Mouse (Mus musculus) intestine, embryonic 16.5 days (tissue): ENCODE measurements around the gene Kpnb1. TPM values are rescaled to one million over a fixed set of nuclear protein-coding genes. Genes with fewer than 3 reads are reported as not detected.
"Not testable (repeated sequence)": the region's sequence is repeated elsewhere in the genome, so short reads cannot be mapped to it uniquely, and the experiment has no call there.

Source experiments
- ATAC-seq: fragments of 200-750 bp; cut with Nextera tagmentation; 2 replicates; pipeline ENCODE4 v1.8.0; 2017; ENCODE audit warnings: moderate TSS enrichment, moderate library complexity
- H3K27ac ChIP-seq: fragments of 300-500 bp; sonication (generic); 2 replicates; pipeline ENCODE4 v1.5.1; 2014; ENCODE audit warnings: mild to moderate bottlenecking, low read length
- H3K27me3 ChIP-seq: fragments of 300-500 bp; sonication (generic); replicated peaks from 2 replicates; pipeline ENCODE4 v1.6.1; 2014; ENCODE audit warnings: low read length, control low read depth, mixed read lengths; ENCODE audit not compliant: control insufficient read depth, insufficient read depth
- H3K36me3 ChIP-seq: fragments of 300-500 bp; sonication (generic); 2 replicates; pipeline ENCODE4 v1.6.1; 2014; ENCODE audit warnings: low read length, control low read depth; ENCODE audit not compliant: control insufficient read depth, insufficient read depth
- H3K4me1 ChIP-seq: fragments of 300-500 bp; sonication (generic); 2 replicates; pipeline ENCODE4 v1.6.1; 2014; ENCODE audit warnings: low read length, control low read depth, mixed read lengths; ENCODE audit not compliant: control insufficient read depth, insufficient read depth
- H3K4me2 ChIP-seq: fragments of 300-500 bp; sonication (generic); 2 replicates; pipeline ENCODE4 v1.6.1; 2014; ENCODE audit warnings: low read depth, low read length, control low read depth
- H3K4me3 ChIP-seq: fragments of 300-500 bp; sonication (generic); 2 replicates; pipeline ENCODE4 v1.5.1; 2014; ENCODE audit warnings: mild to moderate bottlenecking, low read length
- H3K9ac ChIP-seq: fragments of 300-500 bp; sonication (generic); 2 replicates; pipeline ENCODE4 v1.6.1; 2014; ENCODE audit warnings: low read depth, low read length
- H3K9me3 ChIP-seq: fragments of 300-500 bp; sonication (generic); 2 replicates; pipeline ENCODE4 v1.6.1; 2016; ENCODE audit warnings: low read length, control low read depth; ENCODE audit not compliant: control insufficient read depth
- WGBS: fragments of 180-500 bp; shearing (Covaris S2); extraction: QIAGEN DNeasy Blood & Tissue Kit; methylation state at CpG from one replicate; pipeline ENCODE4 v1.1.7; 2014; 5-methylcytosine and 5-hydroxymethylcytosine counted together
- polyA plus RNA-seq: library from polyadenylated mRNA; unstranded; fragments of >200 nt; fragmentation: Nextera tagmentation; extraction: Ambion mirVana; gene quantifications from 2 replicates; pipeline ENCODE4 v1.2.1, GENCODE M21; 2015

Gene Kpnb1
- polyA plus RNA-seq, 1 experiment from 2014 or later = 36.3 TPM

- not testable (repeated sequence) for H3K9ac ChIP-seq, H3K27ac ChIP-seq, H3K36me3 ChIP-seq, H3K27me3 ChIP-seq, H3K9me3 ChIP-seq, H3K4me2 ChIP-seq, ATAC-seq, H3K4me3 ChIP-seq
- H3K4me1 ChIP-seq = peaks cover 17% of the 10 kb centered on the region
- WGBS = 87% methylated on average over 6 of the region's 6 CpGs
These were observed 2.0 kb upstream of the Kpnb1 start for GRCm38 (mm10) chr11:97189645-97190044.

DNA sequence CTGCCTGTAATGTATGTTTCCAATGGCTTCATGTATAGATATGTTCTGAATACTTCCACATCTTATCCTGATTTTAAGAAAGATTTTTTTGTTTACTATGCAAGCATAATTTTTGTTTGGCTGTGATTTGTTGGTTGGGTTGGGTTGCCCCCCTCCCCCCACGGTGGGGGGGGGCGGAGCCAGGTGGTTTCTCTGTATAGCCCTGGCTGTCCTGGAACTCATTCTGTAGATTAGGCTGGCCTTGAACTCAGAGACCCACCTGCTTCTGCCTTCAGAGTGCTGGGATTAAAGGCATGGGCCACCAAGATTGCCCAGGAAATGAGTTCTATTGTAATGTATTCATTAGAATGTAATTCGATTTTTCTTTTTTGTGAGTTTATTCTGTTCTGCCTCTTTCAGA lies 1.6 kb upstream of the Kpnb1 start:
- no peaks in the 10 kb centered on the region for H3K9me3 ChIP-seq
- no peak for ATAC-seq
- H3K27ac ChIP-seq = no peak overlapping the region; the same call in 1 of the 2 replicates
- H3K4me3 ChIP-seq = peak overlapping the region; percentile 58; the same call in 1 of the 2 replicates
- peaks cover 20% of the 10 kb centered on the region for H3K4me1 ChIP-seq
- no peak overlapping the region for H3K9ac ChIP-seq
- H3K27me3 ChIP-seq = no peaks in the 10 kb centered on the region
- no peaks in the 10 kb centered on the region for H3K36me3 ChIP-seq
- WGBS = 39% methylated on average over 3 of the region's 3 CpGs
- peak overlapping the region; percentile 72 for H3K4me2 ChIP-seq

GRCm38 (mm10) chr11:97188643-97188955 lies 918 bp upstream of the Kpnb1 start:
- Histone ChIP-seq H3K4me1 (peaks cover 22% of the 10 kb centered on the region), H3K4me2 (peak overlapping the region; percentile 72), H3K9me3 (no peaks in the 10 kb centered on the region), H3K27me3 (no peaks in the 10 kb centered on the region), H3K4me3 (peak overlapping the region; percentile 58), H3K36me3 (no peaks in the 10 kb centered on the region), H3K9ac (peak overlapping the region; percentile 95), H3K27ac (peak overlapping the region; percentile 93)
- ATAC-seq = no peak
- WGBS = 1% methylated on average over 15 of the region's 15 CpGs

- H3K9ac ChIP-seq = peak overlapping the region; percentile 95
- H3K27me3 ChIP-seq = no peaks in the 10 kb centered on the region
- peak overlapping the region; percentile 62 for H3K4me2 ChIP-seq
- peak; percentile 70 for ATAC-seq
- H3K36me3 ChIP-seq = peaks cover 6% of the 10 kb centered on the region
- peaks cover 26% of the 10 kb centered on the region for H3K4me1 ChIP-seq
- H3K27ac ChIP-seq = peak overlapping the region; percentile 98
- under 1% methylated on average over 69 of the region's 74 CpGs for WGBS
- no peaks in the 10 kb centered on the region for H3K9me3 ChIP-seq
- peak overlapping the region; percentile 79 for H3K4me3 ChIP-seq
These were observed 526 bp downstream of the Kpnb1 start for GRCm38 (mm10) chr11:97186947-97187763.

DNA sequence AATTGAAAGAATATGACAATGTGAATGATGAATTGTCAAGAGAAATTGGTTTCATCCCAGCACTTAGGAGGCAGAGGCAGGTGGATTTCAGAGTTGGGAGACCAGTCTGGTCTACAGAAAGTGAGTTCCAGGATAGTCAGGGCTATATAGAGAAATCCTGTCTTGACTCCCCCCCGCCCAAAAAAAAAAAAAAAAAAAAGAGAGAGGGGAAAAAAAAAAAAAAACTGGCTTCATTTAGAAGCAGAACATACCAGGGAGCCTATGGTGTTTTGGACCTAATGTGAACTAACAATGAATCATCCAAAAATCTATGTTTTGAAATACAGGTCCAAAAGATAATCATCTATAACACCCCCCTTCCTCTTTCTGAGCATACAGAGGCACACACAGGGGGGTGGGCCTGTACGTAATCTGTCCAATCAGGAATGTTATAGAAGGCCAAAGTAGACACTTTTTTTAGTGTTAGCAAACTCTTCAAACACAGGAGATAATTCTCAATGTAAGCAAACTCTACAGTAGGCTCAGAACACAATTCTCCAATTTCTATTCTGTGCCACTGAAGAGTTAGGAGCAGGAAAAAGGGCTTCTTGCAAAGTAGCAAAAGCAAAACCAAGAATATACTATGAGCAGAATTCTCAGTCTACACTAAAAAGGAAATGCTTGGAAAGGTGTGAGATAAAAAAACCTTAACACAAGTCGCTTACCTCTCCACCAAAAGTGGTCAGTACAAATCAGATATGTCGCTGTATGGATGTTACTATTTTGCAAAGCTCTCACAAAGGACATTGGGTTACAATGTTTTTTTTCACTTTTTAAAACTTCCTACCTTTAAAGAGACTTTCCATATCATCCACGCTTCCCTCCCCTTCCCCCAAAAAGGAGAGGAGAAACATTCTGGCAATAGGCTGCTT lies 1.7 kb downstream of the Kpnb1 start:
- Histone ChIP-seq H3K4me2 (peak overlapping the region; percentile 62), H3K9me3 (no peaks in the 10 kb centered on the region), H3K4me3 (peak overlapping the region; percentile 79), H3K9ac (peak overlapping the region; percentile 69), H3K4me1 (peaks cover 26% of the 10 kb centered on the region), H3K27me3 (no peaks in the 10 kb centered on the region), H3K27ac (no peak overlapping the region), H3K36me3 (peaks cover 6% of the 10 kb centered on the region)
- ATAC-seq = no peak
- WGBS = 54% methylated on average over 5 of the region's 5 CpGs

DNA sequence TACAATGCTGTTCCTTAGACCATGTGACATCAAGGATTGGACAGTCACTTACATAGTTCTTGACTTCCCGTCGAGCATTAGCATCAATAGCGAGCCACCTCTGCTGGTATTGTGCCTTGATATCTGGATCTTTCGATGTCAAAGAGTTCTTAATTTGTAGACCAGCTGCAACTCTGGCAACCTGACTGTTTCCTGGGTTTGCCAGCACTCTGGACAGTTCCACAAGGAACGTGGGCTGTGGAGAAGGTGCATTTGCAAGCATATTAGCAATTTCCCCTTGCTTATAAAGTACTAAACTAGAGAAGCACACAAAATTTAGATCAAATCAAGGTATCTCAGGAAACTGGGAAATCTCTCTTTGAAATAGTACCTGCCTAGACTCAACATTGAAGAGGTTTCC lies 2.8 kb downstream of the Kpnb1 start:
- Histone ChIP-seq H3K27me3 (no peaks in the 10 kb centered on the region), H3K4me2 (no peak overlapping the region; the same call in 1 of the 2 replicates), H3K4me1 (peaks cover 29% of the 10 kb centered on the region), H3K4me3 (no peak overlapping the region), H3K27ac (no peak overlapping the region), H3K9me3 (no peaks in the 10 kb centered on the region), H3K36me3 (peaks cover 11% of the 10 kb centered on the region), H3K9ac (no peak overlapping the region)
- ATAC-seq = no peak
- 72% methylated on average over 5 of the region's 5 CpGs for WGBS

GRCm38 (mm10) chr11:97182446-97182845 lies 5.2 kb downstream of the Kpnb1 start:
- H3K4me3 ChIP-seq = no peak overlapping the region
- no peak overlapping the region for H3K27ac ChIP-seq
- no peaks in the 10 kb centered on the region for H3K27me3 ChIP-seq
- H3K4me2 ChIP-seq = no peak overlapping the region
- no peak overlapping the region for H3K9ac ChIP-seq
- ATAC-seq = no peak
- peaks cover 25% of the 10 kb centered on the region for H3K4me1 ChIP-seq
- WGBS = 67% methylated on average over 3 of the region's 3 CpGs
- H3K9me3 ChIP-seq = no peaks in the 10 kb centered on the region
- peaks cover 21% of the 10 kb centered on the region for H3K36me3 ChIP-seq

DNA sequence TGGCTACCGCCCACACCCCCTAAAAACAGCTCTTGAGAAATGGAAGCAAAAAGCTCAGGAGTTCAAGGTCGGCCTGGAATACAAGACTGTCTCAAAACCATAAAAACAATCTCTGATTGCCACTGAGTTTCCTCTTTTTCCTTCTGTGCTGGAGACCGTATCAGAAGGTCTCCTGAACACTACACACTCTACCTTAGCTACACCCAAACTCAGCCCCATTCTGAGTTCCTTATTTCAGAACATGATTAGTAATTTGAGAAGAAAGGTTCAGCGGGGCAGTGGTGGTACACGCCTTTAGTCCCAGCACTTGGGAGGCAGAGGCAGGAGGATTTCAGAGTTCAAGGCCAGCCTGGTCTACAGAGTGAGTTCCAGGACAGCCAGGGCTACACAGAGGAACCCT lies 6.6 kb downstream of the Kpnb1 start:
- Histone ChIP-seq H3K4me2 (no peak overlapping the region), H3K27me3 (no peaks in the 10 kb centered on the region), H3K4me3 (no peak overlapping the region), H3K36me3 (peaks cover 24% of the 10 kb centered on the region), H3K9ac (no peak overlapping the region), H3K4me1 (peaks cover 21% of the 10 kb centered on the region), H3K9me3 (no peaks in the 10 kb centered on the region), H3K27ac (no peak overlapping the region)
- 79% methylated on average over 5 of the region's 5 CpGs for WGBS
- no peak for ATAC-seq

DNA sequence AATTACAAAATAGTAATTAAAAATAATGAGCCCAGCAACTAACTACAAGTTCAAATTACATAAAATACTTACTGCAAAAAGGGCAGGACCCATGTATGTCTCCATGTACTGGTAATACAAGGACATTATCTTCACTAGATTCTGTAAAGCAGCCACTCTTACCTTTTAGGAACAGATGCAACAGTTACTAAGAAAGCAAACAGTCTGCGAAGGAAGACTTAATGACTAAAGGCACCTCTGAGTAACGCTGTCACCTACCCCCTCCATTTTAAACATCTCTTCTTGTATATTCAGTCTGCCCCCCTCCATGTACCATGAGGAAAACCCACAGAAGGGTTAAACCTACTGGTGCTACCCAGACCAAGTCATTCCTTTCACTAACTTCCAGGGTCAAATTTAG lies 9.5 kb downstream of the Kpnb1 start:
- no peak overlapping the region for H3K9ac ChIP-seq
- H3K4me2 ChIP-seq = no peak overlapping the region
- ATAC-seq = no peak
- no peak overlapping the region for H3K27ac ChIP-seq
- no peaks in the 10 kb centered on the region for H3K27me3 ChIP-seq
- 88% methylated on average over 2 of the region's 2 CpGs for WGBS
- H3K4me3 ChIP-seq = no peak overlapping the region
- H3K9me3 ChIP-seq = no peaks in the 10 kb centered on the region
- peaks cover 36% of the 10 kb centered on the region for H3K36me3 ChIP-seq
- peaks cover 6% of the 10 kb centered on the region; the same call in 1 of the 2 replicates for H3K4me1 ChIP-seq
